Mouse (Mus musculus) brain, embryonic 14.5 days (tissue): Measurements from ENCODE around the gene 2900011O08Rik. TPM values are rescaled to one million over a fixed set of nuclear protein-coding genes. Genes with fewer than 3 reads are reported as not detected.
A peak's percentile ranks its signal among the peaks of the same experiment; 100 is the strongest.
"Not testable (repeated sequence)": the region's sequence is repeated elsewhere in the genome, so short reads cannot be mapped to it uniquely, and the experiment has no call there.

Experiments
- DNase-seq: peaks from one replicate; pipeline ENCODE4 v3.0.0-alpha.2; 2011; ENCODE audit warnings: low read depth
- CTCF ChIP-seq: fragments of 200-500 bp; IDR thresholded peaks from 2 replicates; pipeline ENCODE4 v1.5.1; 2012; ENCODE audit warnings: inconsistent platforms, mild to moderate bottlenecking, moderate library complexity, borderline replicate concordance; ENCODE audit not compliant: insufficient read depth, insufficient read length; ENCODE audit errors: extremely low read depth
- POLR2A ChIP-seq: fragments of 200-500 bp; IDR thresholded peaks from 2 replicates; pipeline ENCODE4 v1.6.1; 2012; ENCODE audit warnings: mild to moderate bottlenecking, inconsistent platforms, borderline replicate concordance; ENCODE audit not compliant: poor library complexity, insufficient read depth, insufficient read length, severe bottlenecking; ENCODE audit errors: extremely low read depth
- polyA plus RNA-seq: library from polyadenylated mRNA; depleted of rRNA; stranded (reverse); fragments of >200 nt; gene quantifications from 2 replicates; pipeline ENCODE4 v1.2.3, GENCODE M21; 2012

The 2900011O08Rik gene
- polyA plus RNA-seq, 1 experiment: 135 TPM

- TF ChIP-seq POLR2A (no peak), CTCF (no peak)
- peak; percentile 18 for DNase-seq
These were observed 68.9 kb downstream of the 2900011O08Rik start for GRCm38 (mm10) chr16:14055271-14055670.

GRCm38 (mm10) chr16:14056734-14057133, 70.3 kb downstream of the 2900011O08Rik start:
- DNase-seq: no peak
- TF ChIP-seq CTCF (no peak), POLR2A (no peak)

GRCm38 (mm10) chr16:14058541-14058940, 72.1 kb downstream of the 2900011O08Rik start:
- TF ChIP-seq CTCF (no peak), POLR2A (no peak)
- DNase-seq: peak; percentile 88

GRCm38 (mm10) chr16:14059118-14059854, 72.9 kb downstream of the 2900011O08Rik start:
- TF ChIP-seq POLR2A (no peak), CTCF (no peak)
- no peak for DNase-seq

GRCm38 (mm10) chr16:14059869-14060268, 73.5 kb downstream of the 2900011O08Rik start:
- DNase-seq: no peak
- no peak for TF ChIP-seq CTCF
- TF ChIP-seq POLR2A: no peak

GRCm38 (mm10) chr16:14066571-14066970, 80.2 kb downstream of the 2900011O08Rik start:
- DNase-seq: not testable (repeated sequence)

GRCm38 (mm10) chr16:14068701-14069100, 82.3 kb downstream of the 2900011O08Rik start:
- not testable (repeated sequence) for DNase-seq

GRCm38 (mm10) chr16:14070471-14071169, 84.2 kb downstream of the 2900011O08Rik start:
- TF ChIP-seq CTCF (no peak), POLR2A (no peak)
- peak; percentile 1 for DNase-seq

GRCm38 (mm10) chr16:14082925-14083324, 96.5 kb downstream of the 2900011O08Rik start:
- no peak for TF ChIP-seq CTCF
- DNase-seq: no peak

- no peak for DNase-seq
- TF ChIP-seq CTCF: no peak
- TF ChIP-seq POLR2A: no peak
These were observed 101.8 kb downstream of the 2900011O08Rik start for GRCm38 (mm10) chr16:14088249-14088648.

- no peak for TF ChIP-seq POLR2A
- TF ChIP-seq CTCF: no peak
- DNase-seq: no peak
These were observed 102.9 kb downstream of the 2900011O08Rik start for GRCm38 (mm10) chr16:14089296-14089695.

- TF ChIP-seq POLR2A (no peak), CTCF (no peak)
- DNase-seq: no peak
These were observed 105.4 kb downstream of the 2900011O08Rik start for GRCm38 (mm10) chr16:14091771-14092170.
